Mouse (Mus musculus) c-Kit-negative CD71-positive TER-119-positive erythroid progenitor cells, embryonic 14.5 days (primary cell): Measurements from ENCODE around the gene Irgq.
"Not testable (repeated sequence)": the region's sequence is repeated elsewhere in the genome, so short reads cannot be mapped to it uniquely, and the experiment has no call there.

Experiments used
- DNase-seq: peaks from one replicate; pipeline ENCODE4 v3.0.0-alpha.2; 2013; ENCODE audit warnings: low read depth, low spot score

Irgq gene

DNA sequence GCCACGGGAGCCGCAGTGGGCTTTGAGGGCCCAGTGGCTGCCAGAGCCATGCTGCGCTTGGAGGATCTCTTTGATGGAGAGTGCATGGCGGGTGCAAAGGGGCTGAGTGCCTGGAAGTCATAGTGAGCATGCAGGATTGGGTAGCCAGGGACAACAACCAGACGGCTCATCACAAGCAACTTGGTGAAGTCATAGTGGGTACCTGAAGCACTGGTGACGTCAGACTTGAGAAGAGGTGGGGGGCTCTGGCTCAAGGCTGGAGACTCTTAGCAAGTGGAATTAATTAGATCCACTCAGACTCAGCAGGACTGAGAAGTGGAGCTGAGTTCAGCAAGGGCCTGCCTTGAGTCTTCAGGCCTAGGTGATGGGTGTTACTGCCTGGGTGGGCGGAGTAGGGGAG is 18.1 kb upstream of the Irgq start, which contains the start of gene AC161166.1:
AC161166.1 (minus strand) TSS at position 101 of the 400 bp plus-strand sequence.
- no peak for DNase-seq

DNA sequence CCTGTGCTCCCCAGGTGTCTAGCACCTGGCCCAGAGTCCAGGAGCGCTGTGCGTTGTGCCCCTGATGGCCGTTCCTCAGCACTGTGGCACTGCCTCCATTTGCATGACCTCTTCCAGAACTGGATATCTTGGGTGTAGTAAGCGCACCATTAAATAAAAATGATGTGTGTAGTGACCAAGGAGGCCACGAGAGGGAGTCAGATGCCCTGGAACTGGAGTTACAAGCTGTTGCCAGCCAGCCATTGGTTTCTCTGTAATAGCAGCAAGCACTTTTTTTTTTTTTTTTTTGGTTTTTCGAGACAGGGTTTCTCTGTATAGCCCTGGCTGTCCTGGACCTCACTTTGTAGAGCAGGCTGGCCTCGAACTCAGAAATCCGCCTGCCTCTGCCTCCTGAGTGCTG is 14.2 kb upstream of the Irgq start:
- DNase-seq: not testable (repeated sequence)

DNA sequence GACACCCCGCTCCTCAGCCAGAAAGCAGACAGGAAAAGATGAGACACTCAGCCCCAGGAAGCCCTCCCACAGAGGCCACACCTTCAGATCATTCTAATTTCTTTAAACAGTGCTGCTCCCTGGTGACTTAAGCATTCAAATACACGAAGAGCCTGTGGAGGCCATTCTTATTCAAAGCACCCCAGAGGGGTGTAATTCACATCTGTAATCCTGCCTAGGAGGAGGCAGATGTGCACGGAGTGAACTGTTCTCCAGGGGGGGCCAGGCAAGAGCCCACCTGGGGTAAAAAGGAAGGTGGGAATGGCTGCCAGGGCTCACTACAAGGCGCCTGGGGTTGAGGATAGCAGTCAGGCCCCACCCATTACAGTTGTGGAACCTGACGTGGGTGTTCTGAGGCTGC is 13.4 kb upstream of the Irgq start:
- no peak for DNase-seq

DNA sequence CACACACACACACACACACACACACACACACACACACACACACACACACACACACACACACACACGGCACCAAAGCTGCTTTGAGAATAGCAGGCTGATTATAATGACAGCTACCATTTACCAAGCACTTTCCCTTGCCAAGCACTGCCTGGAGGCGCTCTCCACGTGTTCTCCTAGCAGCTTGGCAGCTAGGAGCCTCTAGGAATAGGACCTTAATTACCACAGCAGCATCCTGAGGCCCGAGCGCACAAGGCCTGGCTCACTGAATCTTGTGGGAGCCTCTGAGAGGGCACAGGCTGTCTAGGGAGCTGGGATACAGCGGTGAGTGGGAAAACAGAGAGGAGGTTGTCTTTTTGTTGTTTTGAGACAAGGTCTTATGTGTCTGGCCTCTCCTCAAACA is 12.8 kb upstream of the Irgq start:
- DNase-seq: no peak

DNA sequence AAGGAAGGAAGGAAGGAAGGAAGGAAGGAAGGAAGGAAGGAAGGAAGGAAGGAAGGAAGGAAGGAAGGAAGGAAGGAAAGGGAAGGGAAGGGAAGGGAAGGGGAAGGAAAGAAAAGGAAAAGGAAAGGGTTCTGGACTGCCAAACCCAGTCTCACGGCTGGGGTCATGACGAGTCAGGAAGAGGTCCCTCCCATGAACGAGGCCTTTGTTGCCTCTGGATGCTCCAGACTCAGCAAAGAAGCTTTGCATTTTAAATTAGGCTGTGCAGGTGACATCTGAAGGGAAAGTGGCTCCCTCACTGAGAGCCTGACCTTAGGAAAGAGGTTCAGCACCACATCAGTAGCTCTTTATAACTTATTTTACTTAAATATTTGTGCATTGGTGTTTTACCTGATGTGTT is 11.4 kb upstream of the Irgq start:
- DNase-seq: no peak

DNA sequence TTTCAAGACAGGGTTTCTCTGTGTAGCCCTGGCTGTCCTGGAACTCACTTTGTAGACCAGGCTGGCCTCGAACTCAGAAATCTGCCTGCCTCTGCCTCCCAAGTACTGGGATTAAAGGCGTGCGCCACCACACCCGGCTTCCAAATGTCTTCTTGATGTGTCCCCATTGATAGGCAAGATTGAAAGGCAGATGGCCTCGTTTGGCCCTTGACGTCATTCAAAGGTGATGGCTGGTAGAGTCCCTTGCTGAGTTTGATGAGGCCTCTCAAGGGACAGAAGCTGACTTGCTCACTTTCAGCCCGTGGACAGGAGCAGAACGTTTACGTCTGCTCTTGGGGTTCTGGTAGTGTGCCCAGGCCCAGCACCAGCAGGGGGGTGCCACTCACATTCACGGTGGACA is 10.4 kb upstream of the Irgq start:
- not testable (repeated sequence) for DNase-seq

DNA sequence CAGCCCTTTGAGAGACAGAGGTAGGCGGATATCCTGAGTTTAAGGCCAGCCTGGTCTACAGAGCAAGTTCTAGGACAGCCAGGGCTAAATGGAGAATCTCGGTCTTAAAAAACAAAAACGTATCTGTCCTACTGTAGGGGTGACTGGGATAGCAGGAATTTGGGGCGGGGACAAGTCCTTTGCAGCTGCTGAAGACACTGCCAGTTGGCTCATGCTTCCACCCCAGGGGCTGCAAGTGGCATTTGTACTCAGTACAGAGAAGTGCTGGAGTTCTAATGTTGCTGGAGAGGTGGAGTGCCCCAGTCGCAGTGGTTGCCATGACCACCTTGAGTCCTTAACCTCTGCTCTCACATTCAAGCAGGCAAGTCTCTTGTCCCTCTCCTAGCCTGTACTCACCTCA is 7.7 kb upstream of the Irgq start:
- no peak for DNase-seq

DNA sequence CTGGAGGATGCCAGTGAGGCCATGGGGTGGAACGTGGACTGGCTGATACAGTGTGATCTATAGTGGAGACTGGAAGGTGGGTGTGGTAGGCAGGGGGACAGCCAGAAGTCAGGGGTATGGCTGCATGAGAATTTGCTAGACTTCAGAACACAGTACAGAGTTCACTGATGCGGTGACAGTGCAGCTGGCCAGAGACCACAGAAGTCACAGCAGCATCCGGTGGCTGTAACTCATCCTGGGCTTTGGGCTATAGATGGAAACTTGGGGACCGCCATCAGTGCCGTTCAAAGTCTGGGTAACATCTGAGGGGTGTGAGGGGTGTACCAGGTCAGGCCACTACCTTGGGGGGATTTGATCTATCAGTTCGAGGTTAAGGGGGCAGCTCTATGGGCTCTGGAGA is 6.8 kb upstream of the Irgq start:
- no peak for DNase-seq

DNA sequence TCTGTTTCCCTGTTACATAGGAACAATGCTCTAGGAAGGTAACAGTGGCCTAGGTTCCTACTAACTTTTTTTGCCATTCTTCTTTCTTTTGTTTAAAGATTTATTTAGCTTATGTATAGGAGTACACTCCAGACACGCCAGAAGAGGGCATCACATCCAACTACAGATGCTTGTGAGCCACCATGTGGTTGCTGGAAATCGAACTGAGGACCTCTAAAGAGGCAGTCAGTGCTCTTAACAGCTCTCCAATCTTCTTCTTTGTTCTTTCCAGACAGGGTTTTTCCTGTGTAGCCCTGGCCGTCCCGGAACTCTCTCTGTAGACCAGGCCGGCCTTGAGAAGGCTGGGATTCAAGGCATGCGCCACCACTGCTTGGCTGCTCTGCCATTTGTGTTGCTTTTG is 5.5 kb upstream of the Irgq start:
- no peak for DNase-seq

DNA sequence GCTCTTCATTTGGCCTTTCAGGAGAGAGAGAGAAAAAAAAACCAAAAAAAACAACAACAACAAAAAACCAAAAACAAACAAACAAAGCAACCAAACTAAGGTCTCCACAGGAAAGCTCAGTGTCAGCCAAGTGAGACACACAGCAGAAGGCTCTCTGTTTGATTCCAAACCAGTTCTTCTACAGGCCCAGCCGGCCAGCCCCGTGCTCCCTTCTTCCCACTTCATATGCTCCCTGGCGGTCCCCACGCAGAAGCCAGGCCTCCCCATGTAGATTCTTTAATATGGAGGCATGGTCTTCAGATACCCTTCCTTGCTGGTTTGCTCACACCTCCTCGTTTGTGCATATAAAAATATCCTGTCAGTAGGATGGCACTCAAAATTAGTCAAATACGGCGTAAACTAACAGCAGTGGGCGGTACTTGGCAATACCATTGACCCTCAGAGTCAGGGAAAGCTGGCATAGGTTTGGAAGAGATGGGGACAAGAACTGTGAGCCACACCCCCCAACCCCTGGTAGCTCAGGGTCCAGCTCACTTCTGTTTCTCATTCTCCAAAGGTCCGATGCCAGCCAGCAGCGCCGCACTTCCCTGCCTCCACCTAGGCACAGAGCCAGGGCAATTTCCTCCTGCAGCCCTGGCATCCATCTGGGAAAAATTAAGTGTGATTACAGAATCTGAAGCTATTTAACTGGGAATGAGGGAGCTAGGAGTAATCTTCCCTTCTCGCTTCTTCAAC is 4.6 kb upstream of the Irgq start:
- DNase-seq: no peak

DNA sequence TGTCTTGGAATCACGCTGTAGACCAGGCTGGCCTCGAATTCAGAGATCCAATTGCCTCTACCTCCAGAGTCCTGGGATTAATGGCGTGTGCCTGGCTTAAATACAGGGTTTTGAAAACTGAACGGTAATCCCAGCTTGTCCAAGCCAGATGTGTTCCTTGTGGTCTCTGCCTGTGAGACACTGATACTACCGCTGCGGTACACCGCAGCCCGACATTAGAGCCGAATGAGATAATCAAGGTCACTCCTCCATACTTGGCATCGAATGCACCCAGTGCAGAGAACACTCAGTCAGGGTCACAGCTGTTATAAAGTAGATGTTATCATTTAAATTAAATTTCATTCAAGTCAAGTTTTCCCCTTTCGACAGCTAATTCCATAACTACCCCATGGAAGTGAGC is 1.6 kb upstream of the Irgq start:
- DNase-seq: no peak

DNA sequence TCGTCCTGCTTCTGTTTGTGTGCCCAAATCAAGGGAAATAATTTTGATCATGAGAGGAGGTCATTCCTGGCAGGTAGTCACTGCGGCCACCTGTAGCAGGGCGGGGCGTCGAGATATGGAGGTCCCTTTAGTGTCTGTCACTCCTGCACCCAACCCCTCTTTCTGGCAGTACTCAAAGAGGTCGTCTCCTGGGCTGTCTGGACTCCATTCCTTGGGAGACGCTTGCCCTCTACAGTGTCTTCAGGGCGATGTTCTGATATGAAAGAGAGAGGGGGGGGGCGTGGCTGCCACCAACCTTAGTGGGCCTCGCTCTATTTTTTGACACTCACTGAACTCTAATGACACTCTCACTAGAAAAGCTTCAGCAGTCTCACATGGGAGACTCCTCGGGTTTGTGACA is 909 bp upstream of the Irgq start:
- no peak for DNase-seq

DNA sequence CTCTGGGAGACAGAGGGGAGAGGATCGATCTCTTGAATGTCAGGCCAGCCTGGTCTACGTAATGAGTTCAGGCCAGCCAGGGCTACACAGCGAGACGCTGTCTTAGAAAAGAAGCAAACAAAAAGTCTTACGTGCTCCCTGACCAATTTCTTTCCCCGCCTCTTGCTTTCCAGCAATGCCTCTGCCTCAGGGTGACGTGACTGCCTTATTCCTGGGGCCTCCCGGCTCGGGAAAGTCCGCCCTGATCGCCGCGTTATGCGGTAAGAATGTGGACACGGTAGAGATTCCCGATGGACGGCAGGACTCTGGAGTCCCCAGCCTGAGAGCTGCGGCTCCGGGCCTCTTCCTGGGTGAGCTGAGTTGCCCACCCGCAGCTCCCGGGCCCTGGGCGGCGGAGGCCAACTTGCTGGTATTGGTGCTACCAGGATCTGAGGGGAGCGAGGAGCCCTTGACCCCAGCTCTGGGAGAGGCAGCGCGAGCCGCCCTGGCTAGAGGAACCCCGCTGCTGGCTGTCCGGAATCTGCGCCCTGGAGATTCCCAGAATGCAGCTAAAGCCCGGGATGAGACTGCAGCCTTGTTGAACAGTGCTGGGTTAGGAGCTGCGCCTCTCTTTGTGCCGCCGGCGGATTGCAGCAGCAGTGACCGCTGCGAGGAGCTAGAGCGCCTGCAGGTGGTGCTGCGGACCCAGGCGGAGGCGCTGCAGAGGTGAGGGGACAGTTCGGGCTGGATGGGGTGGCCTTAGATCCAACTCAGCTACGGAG is 902 bp downstream of the Irgq start:
- peak; percentile 37 for DNase-seq

DNA sequence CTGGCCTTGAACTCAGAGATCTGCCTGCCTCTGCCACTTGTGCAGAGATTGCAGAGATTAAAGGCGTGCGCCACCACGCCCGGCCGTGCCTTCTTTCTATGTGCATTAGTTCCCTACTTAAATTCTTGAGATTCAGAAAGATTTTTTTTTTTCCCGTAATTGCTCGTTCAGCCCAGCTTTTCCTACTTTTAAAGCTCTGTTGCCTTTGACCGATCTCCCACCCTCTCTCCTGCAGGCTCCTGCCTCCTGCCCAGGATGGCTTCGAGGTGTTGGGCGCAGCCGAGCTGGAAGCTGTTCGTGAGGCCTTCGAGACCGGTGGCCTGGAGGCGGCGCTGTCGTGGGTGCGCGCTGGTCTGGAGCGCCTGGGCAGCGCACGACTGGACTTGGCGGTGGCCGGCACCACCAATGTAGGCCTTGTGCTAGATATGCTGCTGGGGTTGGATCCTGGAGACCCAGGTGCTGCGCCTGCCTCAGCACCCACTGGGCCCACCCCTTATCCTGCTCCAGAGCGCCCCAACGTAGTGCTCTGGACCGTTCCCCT is 2.6 kb downstream of the Irgq start:
- no peak for DNase-seq

DNA sequence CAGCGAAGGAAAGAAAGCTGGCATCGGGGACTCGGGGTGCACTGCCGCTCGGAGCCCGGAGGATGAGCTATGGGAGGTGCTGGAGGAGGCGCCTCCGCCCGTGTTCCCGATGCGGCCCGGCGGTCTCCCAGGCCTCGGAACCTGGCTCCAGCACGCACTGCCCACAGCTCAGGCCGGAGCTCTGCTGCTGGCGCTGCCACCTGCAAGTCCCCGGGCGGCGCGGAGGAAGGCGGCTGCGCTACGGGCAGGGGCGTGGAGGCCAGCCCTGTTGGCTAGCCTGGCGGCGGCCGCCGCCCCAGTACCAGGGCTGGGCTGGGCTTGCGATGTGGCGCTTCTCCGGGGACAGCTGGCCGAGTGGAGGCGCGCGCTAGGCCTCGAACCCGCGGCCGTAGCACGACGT is 3.3 kb downstream of the Irgq start:
- no peak for DNase-seq

DNA sequence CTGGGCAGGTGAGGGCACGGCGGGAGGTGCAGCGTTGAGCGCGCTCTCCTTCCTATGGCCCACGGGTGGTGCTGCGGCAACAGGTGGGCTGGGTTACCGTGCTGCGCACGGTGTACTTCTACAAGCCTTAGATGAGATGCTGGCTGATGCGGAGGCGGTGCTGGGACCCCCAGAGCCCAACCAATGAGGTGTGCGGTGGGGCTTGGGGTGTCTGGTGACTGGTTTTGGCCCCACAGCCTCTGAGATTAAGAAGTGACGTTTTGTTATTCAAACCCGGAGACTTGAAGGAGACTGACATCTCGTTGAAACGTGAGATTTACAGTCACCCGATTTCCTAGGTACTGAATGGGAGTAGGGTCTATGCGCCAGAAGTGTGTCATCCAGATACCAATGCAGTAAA is 3.8 kb downstream of the Irgq start:
- DNase-seq: no peak

DNA sequence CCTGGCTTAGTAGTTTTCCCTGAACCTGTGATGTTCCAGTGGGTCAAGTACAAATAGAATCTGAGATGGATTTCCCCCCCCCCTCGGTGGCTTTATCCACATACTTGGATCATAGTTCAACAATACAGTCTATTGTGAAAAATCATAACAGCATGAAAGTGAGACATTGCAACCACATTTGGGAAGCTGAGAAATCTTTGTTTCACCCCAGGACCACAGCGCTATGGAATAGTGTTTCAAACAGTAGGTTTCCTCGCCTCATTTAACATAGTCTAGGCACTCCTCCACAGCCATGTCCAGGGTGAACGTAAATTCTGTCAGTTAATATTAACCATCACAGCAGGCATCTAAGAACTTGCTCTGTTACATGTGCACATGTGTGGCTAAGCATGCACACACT is 6.6 kb downstream of the Irgq start:
- no peak for DNase-seq

DNA sequence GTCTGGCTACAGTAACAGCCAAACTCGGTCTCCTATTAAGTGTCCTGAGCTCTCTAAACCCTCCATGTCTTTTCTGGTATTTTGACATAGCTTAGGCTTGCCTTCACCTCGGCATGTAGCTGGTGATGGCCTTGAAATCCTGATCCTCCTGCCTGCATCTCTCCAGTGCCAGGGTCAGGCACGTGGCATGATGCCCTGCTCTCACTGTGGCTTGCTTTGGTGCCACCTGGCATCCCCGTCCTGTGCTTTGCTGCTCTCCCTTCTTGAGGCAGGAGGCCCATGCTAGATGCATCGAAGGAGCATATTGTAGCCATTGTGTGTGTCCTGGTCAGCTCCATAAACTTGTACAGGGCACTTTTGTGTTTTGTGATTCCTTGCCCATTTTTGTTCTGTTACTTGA is 7.1 kb downstream of the Irgq start:
- no peak for DNase-seq

DNA sequence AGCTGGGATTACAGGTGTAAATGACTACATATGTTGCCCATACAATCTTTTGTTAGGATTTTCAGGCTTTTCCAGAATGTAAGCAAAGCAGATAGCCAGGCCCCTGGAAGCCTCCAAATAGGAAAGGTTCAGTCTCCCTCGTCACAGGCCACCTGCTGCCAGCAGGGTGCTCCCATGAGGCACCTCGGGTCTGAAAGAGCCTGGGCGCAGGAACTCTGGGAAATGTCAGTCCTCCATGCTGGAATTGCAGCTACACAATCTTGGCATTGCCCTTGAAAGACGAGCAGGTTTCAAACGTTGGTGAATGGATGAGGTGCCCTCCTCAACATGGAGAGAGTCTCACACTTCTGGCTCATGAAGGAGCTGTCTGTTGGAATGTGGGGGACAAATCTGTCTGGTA is 7.7 kb downstream of the Irgq start:
- no peak for DNase-seq

DNA sequence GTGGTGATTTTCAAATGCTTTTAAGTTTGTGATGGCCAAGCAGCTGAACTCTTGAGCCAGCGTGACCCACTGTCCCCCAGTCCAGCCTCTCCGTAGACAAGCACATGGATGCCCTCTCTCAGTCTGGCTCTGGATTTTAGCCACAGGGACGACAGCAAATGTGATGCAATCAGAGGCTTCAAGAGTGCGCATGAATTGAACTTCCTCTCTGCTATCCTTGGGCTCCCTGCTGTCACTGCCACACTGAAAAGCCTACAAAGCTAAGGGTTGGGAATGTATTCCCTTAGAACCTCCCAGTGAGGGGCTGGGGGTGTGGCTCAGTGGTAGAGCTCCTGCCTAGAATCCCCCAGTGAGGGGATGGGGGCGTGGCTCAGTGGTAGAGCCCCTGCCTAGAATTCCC is 8.2 kb downstream of the Irgq start:
- no peak for DNase-seq

DNA sequence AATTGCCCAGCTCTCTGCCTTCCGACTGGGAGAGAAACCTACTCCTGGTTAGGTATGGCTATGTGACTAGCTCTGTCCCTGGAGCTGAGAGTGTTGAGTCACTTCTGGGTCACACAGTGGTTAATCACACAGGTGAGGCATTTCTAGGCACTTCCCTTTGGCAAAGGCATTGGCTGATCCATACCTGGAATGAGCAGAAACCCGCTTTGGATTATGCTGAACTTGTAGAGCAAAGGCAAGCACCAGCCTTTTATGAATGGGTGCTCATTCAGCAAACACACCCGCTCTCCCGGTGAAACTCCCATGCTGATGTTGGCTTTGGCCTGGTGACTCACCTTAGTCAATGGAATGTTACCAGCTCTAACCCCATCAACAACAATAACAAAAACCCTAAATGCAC is 9.2 kb downstream of the Irgq start:
- DNase-seq: no peak

DNA sequence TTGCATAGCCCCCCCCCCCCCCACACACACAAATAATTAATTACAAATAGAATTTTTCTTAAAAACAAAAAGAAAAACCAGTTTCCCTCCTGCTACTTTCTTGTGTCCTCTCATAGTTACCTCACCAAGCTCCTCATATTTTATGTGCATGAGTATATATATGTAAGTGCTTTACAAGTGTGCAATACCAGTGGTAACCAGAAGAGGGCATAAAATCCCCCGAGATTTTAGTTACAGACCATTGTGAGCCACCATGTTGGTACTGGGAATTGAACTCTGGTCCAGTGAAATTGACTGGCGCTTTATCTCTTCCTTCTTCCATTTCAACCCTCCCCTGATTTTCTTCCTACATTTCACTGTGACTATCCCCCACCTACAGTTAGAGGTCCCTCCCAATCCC is 14.0 kb downstream of the Irgq start:
- no peak for DNase-seq

DNA sequence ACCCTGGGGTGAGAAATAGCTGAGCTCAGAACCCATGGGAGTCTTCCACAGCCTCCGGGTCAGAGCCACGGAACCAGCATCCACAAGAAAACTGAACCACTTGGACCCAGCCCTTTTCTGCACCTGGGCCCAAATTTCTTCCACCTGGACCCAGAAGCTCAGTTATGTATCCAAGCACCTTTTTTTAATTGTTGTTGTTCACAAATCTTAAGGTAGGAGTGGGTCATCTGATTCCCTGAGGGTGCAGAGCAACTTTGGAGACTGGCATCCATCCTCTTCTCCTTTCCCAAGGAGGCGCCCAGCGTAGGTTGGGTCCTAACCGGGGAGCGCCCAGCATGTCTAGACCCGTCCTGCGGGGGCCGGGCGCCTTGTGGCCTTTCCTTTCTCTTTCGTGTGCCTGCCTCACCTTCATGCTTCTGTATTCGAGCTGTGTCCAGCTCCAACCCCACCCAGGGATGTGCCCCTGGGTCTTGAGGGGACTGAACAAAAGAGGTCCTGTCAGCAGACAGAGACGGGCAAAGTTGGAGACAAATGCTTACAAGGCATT is 15.7 kb downstream of the Irgq start, which contains the start of the genes Pinlyp and Xrcc1:
Pinlyp (minus strand) TSS at position 51 of the 547 bp plus-strand sequence.
Xrcc1 (plus strand) TSS at position 222 of the 547 bp plus-strand sequence.
- no peak for DNase-seq
